Mouse (Mus musculus) limb, embryonic 14.5 days (tissue): ENCODE data around the gene Timm44. TPM values are rescaled to one million over a fixed set of nuclear protein-coding genes. Genes with fewer than 3 reads are reported as not detected.

Experiments used
- ATAC-seq: fragments of 200-750 bp; cut with Nextera tagmentation; 2 replicates; pipeline ENCODE4 v1.8.0; 2017; ENCODE audit warnings: low read depth, moderate number of reproducible peaks, moderate TSS enrichment; ENCODE audit not compliant: low FRiP score
- DNase-seq: peaks from one replicate; pipeline ENCODE4 v3.0.0-alpha.2; 2015; ENCODE audit warnings: low spot score
- H3K27ac ChIP-seq: fragments of 300-500 bp; sonication (generic); replicated peaks from 2 replicates; pipeline ENCODE4 v1.5.1; 2014; ENCODE audit warnings: low read depth, mild to moderate bottlenecking, low read length, moderate library complexity, mixed read lengths
- H3K27me3 ChIP-seq: fragments of 300-500 bp; sonication (generic); 2 replicates; pipeline ENCODE4 v1.6.1; 2014; ENCODE audit warnings: low read length, mixed read lengths; ENCODE audit not compliant: control insufficient read depth, insufficient read depth
- H3K36me3 ChIP-seq: fragments of 300-500 bp; sonication (generic); 2 replicates; pipeline ENCODE4 v1.6.1; 2014; ENCODE audit warnings: mild to moderate bottlenecking, low read length, moderate library complexity, mixed read lengths; ENCODE audit not compliant: control insufficient read depth, insufficient read depth
- H3K4me1 ChIP-seq: fragments of 300-500 bp; sonication (generic); 2 replicates; pipeline ENCODE4 v1.6.1; 2014; ENCODE audit warnings: antibody characterized with exemption, low read length, mixed read lengths; ENCODE audit not compliant: control insufficient read depth, insufficient read depth
- H3K4me2 ChIP-seq: fragments of 300-500 bp; sonication (generic); replicated peaks from 2 replicates; pipeline ENCODE4 v1.6.1; 2014; ENCODE audit warnings: low read depth, mild to moderate bottlenecking, low read length, moderate library complexity; ENCODE audit not compliant: severe bottlenecking
- H3K4me3 ChIP-seq: fragments of 300-500 bp; sonication (generic); replicated peaks from 2 replicates; pipeline ENCODE4 v1.5.1; 2014; ENCODE audit warnings: low read length
- H3K9ac ChIP-seq: fragments of 300-500 bp; sonication (generic); 2 replicates; pipeline ENCODE4 v1.6.1; 2014; ENCODE audit warnings: mild to moderate bottlenecking, low read depth, low read length, moderate library complexity; ENCODE audit not compliant: severe bottlenecking
- H3K9me3 ChIP-seq: fragments of 300-500 bp; sonication (generic); 2 replicates; pipeline ENCODE4 v1.6.1; 2016; ENCODE audit warnings: low read length; ENCODE audit not compliant: control insufficient read depth
- POLR2A ChIP-seq: fragments of 200-500 bp; IDR thresholded peaks from 2 replicates; pipeline ENCODE4 v1.8.0; 2012; ENCODE audit warnings: inconsistent platforms, mild to moderate bottlenecking, moderate library complexity, borderline replicate concordance; ENCODE audit not compliant: insufficient read depth, insufficient read length; ENCODE audit errors: extremely low read depth
- WGBS: fragments of 180-500 bp; shearing (Covaris S2); extraction: QIAGEN DNeasy Blood & Tissue Kit; methylation state at CpG from one replicate; pipeline ENCODE4 v1.1.7; 2014; 5-methylcytosine and 5-hydroxymethylcytosine counted together
- polyA plus RNA-seq, 2 experiments: library from polyadenylated mRNA; depleted of rRNA in 1 of 2; stranded (reverse) in 1 of 2; unstranded in 1 of 2; fragments of >200 nt; fragmentation: Nextera tagmentation in 1 of 2; extraction: Ambion mirVana in 1 of 2; gene quantifications; 2 replicates each; pipeline versions ENCODE4 v1.2.1 to v1.2.3; 2012 to 2014

The Timm44 gene
- polyA plus RNA-seq (2012; rRNA removed) (100 and 103 TPM in 2 replicates), polyA plus RNA-seq (2014; fragmentation: Nextera tagmentation; extraction: Ambion mirVana) (69.1 and 75.8 TPM in 2 replicates)

GRCm38 (mm10) chr8:4275275-4276110 lies at the start of gene Timm44:
TSS of gene Timm44 (minus strand) at chr8:4275913.
- H3K27ac ChIP-seq = peak within 1 kb of the TSS; percentile 41; the same call in 1 of the 2 replicates
- WGBS = under 1% methylated on average over 39 of the region's 39 CpGs
- peak; percentile 95 for DNase-seq
- H3K9me3 ChIP-seq = no peaks in the 10 kb centered on the region
- H3K9ac ChIP-seq = peak within 1 kb of the TSS; percentile 77
- peak; percentile 19; the same call in 1 of the 2 replicates for TF ChIP-seq POLR2A
- H3K27me3 ChIP-seq = no peaks in the 10 kb centered on the region
- ATAC-seq = peak; percentile 98
- peaks cover 4% of the 10 kb centered on the region for H3K4me1 ChIP-seq
- H3K4me3 ChIP-seq = peak within 1 kb of the TSS; percentile 83
- peaks cover 30% of the 10 kb centered on the region for H3K36me3 ChIP-seq
- H3K4me2 ChIP-seq = peak within 1 kb of the TSS; percentile 58

- peak within 1 kb of the TSS; percentile 98 for H3K9ac ChIP-seq
- ATAC-seq (peak; percentile 99), DNase-seq (peak; percentile 95)
- H3K9me3 ChIP-seq = no peaks in the 10 kb centered on the region
- H3K27ac ChIP-seq = peak within 1 kb of the TSS; percentile 87
- H3K4me1 ChIP-seq = peaks cover 22% of the 10 kb centered on the region
- no peaks in the 10 kb centered on the region for H3K27me3 ChIP-seq
- H3K36me3 ChIP-seq = peaks cover 47% of the 10 kb centered on the region
- WGBS = under 1% methylated on average over 49 of the region's 78 CpGs
- H3K4me3 ChIP-seq = peak within 1 kb of the TSS; percentile 97
- peak within 1 kb of the TSS; percentile 92 for H3K4me2 ChIP-seq
- peak; percentile 75; the same call in 1 of the 2 replicates for TF ChIP-seq POLR2A
Observed at GRCm38 (mm10) chr8:4324983-4325750, 49.5 kb upstream of the Timm44 start, which contains the start of the genes Ccl25 and Elavl1. TSS of gene Ccl25 (plus strand) at chr8:4325210. TSS of gene Elavl1 (minus strand) at chr8:4325413.

GRCm38 (mm10) chr8:4324525-4324924 lies 48.8 kb upstream of the Timm44 start:
- H3K36me3 ChIP-seq = peaks cover 40% of the 10 kb centered on the region
- ATAC-seq (peak; percentile 73), DNase-seq (no peak)
- peak overlapping the region; percentile 97 for H3K4me3 ChIP-seq
- no peak for TF ChIP-seq POLR2A
- H3K4me1 ChIP-seq = peaks cover 22% of the 10 kb centered on the region
- H3K9me3 ChIP-seq = no peaks in the 10 kb centered on the region
- H3K27me3 ChIP-seq = no peaks in the 10 kb centered on the region
- WGBS = under 1% methylated on average over 31 of the region's 42 CpGs
- peak overlapping the region; percentile 87 for H3K27ac ChIP-seq
- peak overlapping the region; percentile 98 for H3K9ac ChIP-seq
- peak overlapping the region; percentile 92 for H3K4me2 ChIP-seq

- Histone ChIP-seq H3K36me3 (peaks cover 39% of the 10 kb centered on the region), H3K9ac (peak overlapping the region; percentile 98), H3K9me3 (no peaks in the 10 kb centered on the region), H3K27ac (no peak overlapping the region), H3K4me1 (peaks cover 22% of the 10 kb centered on the region), H3K4me3 (peak overlapping the region; percentile 97), H3K27me3 (no peaks in the 10 kb centered on the region), H3K4me2 (peak overlapping the region; percentile 92)
- ATAC-seq = no peak
- TF ChIP-seq POLR2A = no peak
- 6% methylated on average over 6 of the region's 6 CpGs for WGBS
- DNase-seq = no peak
Observed at GRCm38 (mm10) chr8:4323917-4324316, 48.2 kb upstream of the Timm44 start.

- peak; percentile 82 for DNase-seq
- no peak for TF ChIP-seq POLR2A
- H3K27ac ChIP-seq = no peak overlapping the region
- peaks cover 22% of the 10 kb centered on the region for H3K4me1 ChIP-seq
- 28% methylated on average over 2 of the region's 2 CpGs for WGBS
- no peaks in the 10 kb centered on the region for H3K27me3 ChIP-seq
- no peak for ATAC-seq
- no peaks in the 10 kb centered on the region for H3K9me3 ChIP-seq
- H3K9ac ChIP-seq = no peak overlapping the region
- H3K36me3 ChIP-seq = peaks cover 32% of the 10 kb centered on the region
- H3K4me3 ChIP-seq = 0 out of 2 replicates have a peak overlapping the region, but pooled peaks have one; percentile 97
- H3K4me2 ChIP-seq = no peak overlapping the region
Observed at GRCm38 (mm10) chr8:4322470-4322869, 46.8 kb upstream of the Timm44 start.
